Mouse (Mus musculus) B cell, adult 2 months (primary cell): ENCODE data around the gene Gm9936.

Experiments
- DNase-seq, 2 experiments: peaks; one replicate each; pipeline ENCODE4 v3.0.0; 2022

Gm9936 gene

GRCm38 (mm10) chr5:114836886-114837285 lies 21.6 kb downstream of the Gm9936 start:
- no peak for DNase-seq

DNA sequence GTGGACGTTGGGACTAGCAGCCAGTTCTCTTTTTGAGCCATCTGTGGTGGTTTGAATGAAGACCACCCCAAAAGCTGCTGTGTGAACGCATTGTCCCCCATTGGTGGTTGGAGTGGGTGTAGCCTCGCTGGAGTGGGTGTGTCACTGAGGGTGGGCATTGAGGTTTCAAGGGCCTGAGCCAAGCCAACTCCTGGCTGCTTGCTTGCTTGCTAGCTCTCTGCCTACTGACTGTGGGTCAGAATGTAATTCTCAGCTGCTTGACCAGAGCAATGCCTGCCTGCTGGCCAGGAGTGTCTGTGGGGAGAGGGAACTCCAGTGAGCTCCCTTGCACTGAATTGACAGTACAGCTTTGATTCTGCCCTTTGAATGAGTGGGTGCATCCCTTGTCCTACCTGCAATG lies 28.7 kb downstream of the Gm9936 start:
- no peak for DNase-seq

- DNase-seq, result no peak
Measured at GRCm38 (mm10) chr5:114827427-114827826, 31.1 kb downstream of the Gm9936 start.

GRCm38 (mm10) chr5:114825978-114826691 lies 32.3 kb downstream of the Gm9936 start:
- peak; percentile 91 to 93 for DNase-seq

DNA sequence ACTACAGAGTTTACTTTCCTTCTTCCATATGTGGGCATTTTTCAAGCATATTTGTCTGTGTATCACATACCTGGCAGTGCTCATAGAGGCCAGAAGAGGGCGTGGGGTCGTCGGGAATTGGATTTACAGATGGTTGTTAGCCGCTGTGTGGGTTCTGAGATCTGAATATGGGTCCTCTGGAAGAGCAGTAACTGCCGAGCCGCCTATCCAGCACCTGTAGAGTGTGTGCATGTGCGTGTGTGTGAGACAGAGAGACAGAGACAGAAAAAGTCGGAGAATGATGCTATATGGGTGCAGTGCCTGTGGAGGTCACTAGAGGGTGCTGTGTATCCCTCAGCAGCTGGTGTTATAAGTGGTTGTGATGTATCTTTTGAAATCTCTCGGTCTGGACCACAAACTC lies 34.3 kb downstream of the Gm9936 start:
- DNase-seq, result peak; percentile 70 to 74

DNA sequence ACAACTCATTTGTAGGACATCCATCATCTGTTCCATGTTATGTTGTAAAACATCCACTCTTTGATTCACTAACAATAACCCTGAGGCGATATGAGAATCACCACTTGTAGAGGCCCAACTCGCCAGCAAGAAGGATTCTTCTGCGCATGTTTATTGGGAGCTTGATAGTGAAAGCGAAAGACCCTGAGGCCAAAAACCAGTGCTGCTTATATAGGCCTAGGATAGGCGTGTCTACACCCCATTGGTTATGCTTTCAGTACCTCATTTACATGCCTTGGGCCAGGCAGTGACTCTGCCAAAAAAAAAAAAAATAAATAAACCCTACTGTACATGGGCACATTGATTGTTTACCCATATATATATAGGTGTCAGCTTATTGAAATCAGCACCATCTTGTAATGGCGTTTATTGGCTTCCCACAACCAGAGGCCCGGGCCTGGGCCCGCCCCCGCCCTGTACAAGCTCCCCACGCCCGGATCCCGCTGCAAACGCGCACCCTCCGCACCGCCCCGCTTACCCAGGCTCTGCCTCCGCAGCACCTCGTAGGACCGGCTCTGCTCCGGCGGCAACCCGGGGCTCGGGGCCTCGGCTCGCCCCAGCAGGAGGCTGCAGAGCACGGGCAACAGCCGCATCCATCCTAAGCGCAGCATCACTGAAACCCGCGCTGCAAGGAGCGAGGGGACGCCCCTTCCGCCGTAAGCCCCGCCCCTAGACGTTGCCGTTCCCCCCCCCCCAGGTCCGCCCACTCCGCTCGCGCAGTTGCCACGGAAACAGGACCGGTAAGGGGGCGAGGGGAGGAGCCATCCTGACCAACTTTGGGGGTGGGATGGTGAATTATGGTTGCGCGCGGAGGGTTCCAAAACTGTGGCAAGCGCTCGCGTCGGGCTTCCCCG lies 35.4 kb downstream of the Gm9936 start, which contains the start of gene 1500011B03Rik:
TSS of gene 1500011B03Rik (minus strand) at position 673 of the 893 bp plus-strand sequence.
- peak; percentile 73 for DNase-seq

- no peak for DNase-seq
Measured at GRCm38 (mm10) chr5:114818124-114818523, 40.4 kb downstream of the Gm9936 start.

GRCm38 (mm10) chr5:114816599-114816998 lies 41.9 kb downstream of the Gm9936 start:
- DNase-seq, result no peak

- peak; percentile 85 to 86 for DNase-seq
Measured at GRCm38 (mm10) chr5:114813525-114814181, 44.8 kb downstream of the Gm9936 start.

GRCm38 (mm10) chr5:114809826-114810225 lies 48.7 kb downstream of the Gm9936 start:
- no peak for DNase-seq

- DNase-seq, result no peak
Measured at GRCm38 (mm10) chr5:114809181-114809756, 49.2 kb downstream of the Gm9936 start.

DNA sequence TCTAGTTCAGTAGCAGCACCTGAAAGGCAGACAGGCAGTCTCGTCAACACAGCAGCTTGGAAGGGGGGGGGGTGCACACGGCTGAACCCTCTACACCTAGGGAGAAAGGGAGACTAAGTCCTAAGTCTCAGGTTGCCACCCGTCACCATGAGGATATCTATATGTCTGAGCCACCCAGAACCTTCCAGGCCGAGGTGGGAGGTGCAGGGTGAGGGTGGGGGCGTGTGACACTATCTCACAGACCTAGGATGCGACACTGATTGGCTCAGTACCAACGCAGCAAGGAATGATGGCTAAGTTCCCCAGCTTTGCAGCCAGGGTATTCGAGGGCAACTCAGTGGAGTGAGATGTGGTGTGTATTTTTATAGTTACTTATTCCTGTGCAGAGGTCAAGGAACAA lies 50.1 kb downstream of the Gm9936 start:
- no peak for DNase-seq

GRCm38 (mm10) chr5:114807893-114808292 lies 50.6 kb downstream of the Gm9936 start:
- no peak for DNase-seq

DNA sequence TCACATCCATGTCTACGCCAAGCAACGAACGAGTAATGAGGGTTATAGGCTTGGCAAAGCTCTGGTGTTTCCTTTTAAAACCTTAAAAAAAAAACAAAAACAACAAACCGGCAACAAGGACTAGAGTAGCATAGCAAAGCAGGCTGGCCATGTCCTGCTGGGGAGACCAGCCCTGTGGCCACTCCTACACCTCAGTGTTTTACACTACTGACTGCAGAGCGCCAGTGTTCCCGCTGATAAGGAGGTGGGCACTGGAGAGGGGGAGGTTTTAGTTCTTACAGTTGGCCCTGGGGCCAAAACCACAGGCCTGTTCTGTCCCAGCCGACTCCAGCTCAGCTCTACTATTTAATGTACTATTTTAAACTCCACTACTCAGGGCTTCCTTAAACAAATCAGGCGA lies 51.0 kb downstream of the Gm9936 start:
- DNase-seq, result no peak

GRCm38 (mm10) chr5:114807063-114807462 lies 51.4 kb downstream of the Gm9936 start:
- no peak for DNase-seq

DNA sequence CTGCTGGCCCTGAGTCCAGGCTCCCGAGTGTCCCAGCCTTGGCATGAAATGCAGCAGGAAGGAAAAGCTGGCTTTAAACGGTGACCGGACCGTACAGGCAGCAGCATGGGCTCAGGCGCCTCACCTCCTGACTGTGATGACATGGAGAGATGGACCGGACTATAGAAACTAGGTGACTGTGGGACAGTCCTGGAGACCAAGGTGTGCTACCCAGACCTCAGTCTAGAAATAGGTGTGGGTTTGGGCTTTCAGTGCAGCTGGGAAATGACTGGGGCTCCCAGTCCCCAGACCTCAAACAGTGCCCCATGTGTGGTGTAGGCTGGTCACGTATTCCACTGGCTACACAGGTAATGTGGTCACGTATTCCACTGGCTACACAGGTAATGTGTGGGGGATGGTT lies 51.8 kb downstream of the Gm9936 start:
- no peak for DNase-seq
